Mouse (Mus musculus) C2C12 (cell line): ENCODE measurements around the gene Hyou1. TPM values are rescaled to one million over a fixed set of nuclear protein-coding genes. Genes with fewer than 3 reads are reported as not detected.

Experiments
- H3K27me3 ChIP-seq: one replicate; pipeline ENCODE4 v1.6.1; 2011; ENCODE audit not compliant: control insufficient read depth, insufficient read depth, insufficient read length
- H3K36me3 ChIP-seq: one replicate; pipeline ENCODE4 v1.6.1; 2011; ENCODE audit not compliant: control insufficient read depth, insufficient read depth
- H3K4me3 ChIP-seq: one replicate; pipeline ENCODE4 v1.5.1; 2011; ENCODE audit warnings: mild to moderate bottlenecking, control low read depth; ENCODE audit not compliant: poor library complexity, insufficient read depth, severe bottlenecking
- H3K79me2 ChIP-seq: one replicate; pipeline ENCODE4 v1.6.1; 2011; ENCODE audit not compliant: control insufficient read depth, insufficient read depth
- H3K79me3 ChIP-seq: one replicate; pipeline ENCODE4 v1.6.1; 2011; ENCODE audit warnings: low read depth, control low read depth
- H3ac ChIP-seq: one replicate; pipeline ENCODE3; 2011; ENCODE audit warnings: low read depth; ENCODE audit not compliant: control insufficient read depth, insufficient read length
- CEBPB ChIP-seq: IDR thresholded peaks from one replicate; pipeline ENCODE4 v1.6.1; 2011; ENCODE audit warnings: low read depth, mild to moderate bottlenecking, control low read depth, moderate library complexity
- CTCF ChIP-seq: IDR thresholded peaks from one replicate; pipeline ENCODE4 v1.5.1; 2011; ENCODE audit not compliant: control insufficient read depth, insufficient read depth, insufficient read length
- FOSL1 ChIP-seq: IDR thresholded peaks from one replicate; pipeline ENCODE4 v1.8.0; 2011; ENCODE audit warnings: mild to moderate bottlenecking, low read length; ENCODE audit not compliant: poor library complexity, insufficient read depth, severe bottlenecking
- MAX ChIP-seq: IDR thresholded peaks from one replicate; pipeline ENCODE4 v1.6.1; 2011; ENCODE audit warnings: mild to moderate bottlenecking, control low read depth
- MYOD1 ChIP-seq: IDR thresholded peaks from one replicate; pipeline ENCODE4 v1.6.1; 2011; ENCODE audit warnings: low read depth; ENCODE audit not compliant: control insufficient read depth, insufficient read length
- MYOG ChIP-seq: IDR thresholded peaks from one replicate; pipeline ENCODE4 v1.6.1; 2011; ENCODE audit not compliant: control insufficient read depth, insufficient read length; ENCODE audit errors: extremely low read depth
- USF1 ChIP-seq: IDR thresholded peaks from one replicate; pipeline ENCODE4 v1.6.1; 2011; ENCODE audit warnings: low read depth, mild to moderate bottlenecking, control low read depth, moderate library complexity
- microRNA-seq: library from miRNA; unstranded; fragments of <30 nt; microRNA quantifications from one replicate; pipeline ENCODE4, GENCODE M21; 2019; ENCODE audit warnings: borderline microRNAs expressed
- polyA plus RNA-seq: library from polyadenylated mRNA; unstranded; fragments of >200 nt; fragmentation: generic; extraction: Trizol; gene quantifications from one replicate; pipeline ENCODE4 v1.2.1, GENCODE M21; 2012; ENCODE audit warnings: missing spikeins

Hyou1 gene
- polyA plus RNA-seq, 1 experiment: 68.3 TPM

DNA sequence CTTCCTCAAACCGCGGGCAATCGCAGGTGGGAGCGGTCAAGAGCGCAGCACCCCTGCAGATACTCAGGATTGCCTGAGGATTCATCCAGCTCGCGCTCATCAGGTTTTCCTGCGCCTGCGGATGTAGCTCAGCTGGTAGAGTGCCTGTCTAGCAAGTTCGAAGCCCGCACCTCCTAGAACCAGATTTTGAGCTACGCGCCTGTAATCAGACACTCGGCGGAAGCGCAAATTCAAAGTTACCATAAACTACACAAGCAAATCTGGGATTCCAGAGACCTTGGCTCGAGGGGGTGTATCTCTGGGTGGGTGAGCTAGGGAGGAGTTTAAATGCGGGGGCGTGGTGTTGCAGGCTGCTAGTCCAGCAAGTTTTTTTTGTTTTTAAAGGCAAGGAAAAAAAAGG is 61.7 kb downstream of the Hyou1 start, which contains the start of gene Foxr1:
TSS of gene Foxr1 (minus strand) at position 176 of the 400 bp plus-strand sequence.
- Histone ChIP-seq H3K36me3 (no peaks in the 10 kb centered on the region), H3K79me2 (no peaks in the 10 kb centered on the region), H3K27me3 (no peaks in the 10 kb centered on the region), H3ac (no peak within 1 kb of the TSS), H3K4me3 (no peak within 1 kb of the TSS), H3K79me3 (no peaks in the 10 kb centered on the region)
- TF ChIP-seq FOSL1 (no peak), MAX (no peak), CEBPB (no peak), USF1 (no peak), MYOG (no peak), CTCF (no peak), MYOD1 (no peak)

Small RNA genes lying within 50 kb of the gene (microRNA-seq; reads per million reads assigned to microRNA genes)
- gene Gm44335: not detected
- gene Mir7085: 0.24 reads per million

Other genes starting within 250 kb of the Hyou1 start
- gene Mcam, start 245.0 kb upstream of the Hyou1 start, polyA plus RNA-seq: 21.7 TPM
- gene Cbl, start 145.4 kb upstream of the Hyou1 start, polyA plus RNA-seq: 8.2 TPM
- 0.04 TPM for gene Ccdc153, start 138.8 kb upstream of the Hyou1 start, polyA plus RNA-seq
- not detected for gene Pdzd3, start 128.0 kb upstream of the Hyou1 start, polyA plus RNA-seq
- gene Nlrx1, start 110.9 kb upstream of the Hyou1 start, polyA plus RNA-seq: 3.4 TPM
- 0.21 TPM for gene Abcg4, start 90.9 kb upstream of the Hyou1 start, polyA plus RNA-seq
- 9.1 TPM for gene Hinfp, start 73.8 kb upstream of the Hyou1 start, polyA plus RNA-seq
- 18.8 TPM for gene C2cd2l, start 59.2 kb upstream of the Hyou1 start, polyA plus RNA-seq
- gene Dpagt1, start 53.5 kb upstream of the Hyou1 start, polyA plus RNA-seq: 34.0 TPM
- gene H2afx, start 44.8 kb upstream of the Hyou1 start, polyA plus RNA-seq: 347 TPM
- gene Hmbs, start 35.3 kb upstream of the Hyou1 start, polyA plus RNA-seq: 59.6 TPM
- 26.1 TPM for gene Vps11, start 17.8 kb upstream of the Hyou1 start, polyA plus RNA-seq
- 11.5 TPM for gene Slc37a4, start 17.4 kb downstream of the Hyou1 start, polyA plus RNA-seq
- gene Rps25, start 27.6 kb downstream of the Hyou1 start, polyA plus RNA-seq: 2,166 TPM
- gene Trappc4, start 28.1 kb downstream of the Hyou1 start, polyA plus RNA-seq: 149 TPM
- gene Ccdc84, start 39.1 kb downstream of the Hyou1 start, polyA plus RNA-seq: 17.9 TPM
- gene Foxr1, start 61.6 kb downstream of the Hyou1 start, polyA plus RNA-seq: not detected
- gene Upk2, start 75.5 kb downstream of the Hyou1 start, polyA plus RNA-seq: 0.04 TPM
- 31.4 TPM for gene Bcl9l, start 103.3 kb downstream of the Hyou1 start, polyA plus RNA-seq
- not detected for gene Cxcr5, start 182.4 kb downstream of the Hyou1 start, polyA plus RNA-seq
- 29.9 TPM for gene Ddx6, start 225.4 kb downstream of the Hyou1 start, polyA plus RNA-seq